Mouse (Mus musculus): ENCODE measurements at regions not wholly inside any gene's neighbourhood (a gene's known extent, or its start where the extent isn't known, plus 50 kb on each side); places are given as distances from the start of the nearest gene placed in this dataset.

- TF ChIP-seq CTCF (IDR thresholded peaks at IDR 0.05; ENCODE audit: low read depth) (no peak), EP300 (IDR thresholded peaks at IDR 0.05; ENCODE audit: low read depth) (no peak)
Observed at GRCm38 (mm10) chr6:22492896-22493295, 136.9 kb upstream of the Fam3c start.

All from heart, postnatal 0 days (tissue).